Mouse (Mus musculus): Measurements from ENCODE around the gene Uck2. TPM values are rescaled to one million over a fixed set of nuclear protein-coding genes. Genes with fewer than 3 reads are reported as not detected.

The Uck2 gene
- polyA plus RNA-seq, 1 experiment from 2014 or later, result 71.2 TPM

- Histone ChIP-seq H3K9ac (ENCODE audit: low read depth, low read length) (0 out of 2 replicates have a peak overlapping the region, but pooled peaks have one; percentile 12), H3K4me1 (ENCODE audit: control insufficient read depth, insufficient read depth, low read length) (peaks cover 29% of the 10 kb centered on the region), H3K27me3 (ENCODE audit: control insufficient read depth, insufficient read depth, low read length) (no peaks in the 10 kb centered on the region), H3K9me3 (replicated peaks; ENCODE audit: control insufficient read depth, low read length) (no peaks in the 10 kb centered on the region), H3K4me3 (ENCODE audit: low read depth, low read length) (no peak overlapping the region), H3K4me2 (no peak overlapping the region), H3K27ac (ENCODE audit: low read depth, low read length) (no peak overlapping the region), H3K36me3 (ENCODE audit: control insufficient read depth, insufficient read depth, low read length) (no peaks in the 10 kb centered on the region)
- ATAC-seq (replicated peaks; ENCODE audit: insufficient number of reproducible peaks, low FRiP score, low TSS enrichment), result no peak
- 82% methylated on average over 10 of the region's 10 CpGs for WGBS (ENCODE audit: insufficient replicate concordance)
These were observed 5.1 kb downstream of the Uck2 start for GRCm38 (mm10) chr1:167280061-167280460.

GRCm38 (mm10) chr1:167279160-167279715 lies 5.9 kb downstream of the Uck2 start:
- H3K4me3 ChIP-seq (ENCODE audit: low read depth, low read length), result no peak overlapping the region
- H3K9ac ChIP-seq (ENCODE audit: low read depth, low read length), result no peak overlapping the region
- ATAC-seq (replicated peaks; ENCODE audit: insufficient number of reproducible peaks, low FRiP score, low TSS enrichment), result no peak
- peak overlapping the region; percentile 19 for H3K4me2 ChIP-seq
- H3K9me3 ChIP-seq (replicated peaks; ENCODE audit: control insufficient read depth, low read length), result no peaks in the 10 kb centered on the region
- peak overlapping the region; percentile 37 for H3K27ac ChIP-seq (ENCODE audit: low read depth, low read length)
- no peaks in the 10 kb centered on the region for H3K36me3 ChIP-seq (ENCODE audit: control insufficient read depth, insufficient read depth, low read length)
- H3K27me3 ChIP-seq (ENCODE audit: control insufficient read depth, insufficient read depth, low read length), result no peaks in the 10 kb centered on the region
- WGBS (ENCODE audit: insufficient replicate concordance), result 49% methylated on average over 13 of the region's 13 CpGs
- peaks cover 32% of the 10 kb centered on the region for H3K4me1 ChIP-seq (ENCODE audit: control insufficient read depth, insufficient read depth, low read length)

GRCm38 (mm10) chr1:167278395-167278794 lies 6.7 kb downstream of the Uck2 start:
- WGBS (ENCODE audit: insufficient replicate concordance), result 74% methylated on average over 6 of the region's 6 CpGs
- Histone ChIP-seq H3K4me3 (ENCODE audit: low read depth, low read length) (no peak overlapping the region), H3K9ac (ENCODE audit: low read depth, low read length) (no peak overlapping the region), H3K4me2 (no peak overlapping the region), H3K27ac (ENCODE audit: low read depth, low read length) (peak overlapping the region; percentile 37; the same call in 1 of the 2 replicates), H3K9me3 (replicated peaks; ENCODE audit: control insufficient read depth, low read length) (no peaks in the 10 kb centered on the region), H3K4me1 (ENCODE audit: control insufficient read depth, insufficient read depth, low read length) (peaks cover 40% of the 10 kb centered on the region), H3K36me3 (ENCODE audit: control insufficient read depth, insufficient read depth, low read length) (no peaks in the 10 kb centered on the region), H3K27me3 (ENCODE audit: control insufficient read depth, insufficient read depth, low read length) (no peaks in the 10 kb centered on the region)
- no peak for ATAC-seq (replicated peaks; ENCODE audit: insufficient number of reproducible peaks, low FRiP score, low TSS enrichment)

GRCm38 (mm10) chr1:167274646-167275390 lies 10.3 kb downstream of the Uck2 start:
- Histone ChIP-seq H3K27me3 (ENCODE audit: control insufficient read depth, insufficient read depth, low read length) (no peaks in the 10 kb centered on the region), H3K4me3 (ENCODE audit: low read depth, low read length) (no peak overlapping the region), H3K4me2 (no peak overlapping the region), H3K27ac (ENCODE audit: low read depth, low read length) (peak overlapping the region; percentile 29; the same call in 1 of the 2 replicates), H3K9me3 (replicated peaks; ENCODE audit: control insufficient read depth, low read length) (no peaks in the 10 kb centered on the region), H3K9ac (ENCODE audit: low read depth, low read length) (no peak overlapping the region), H3K4me1 (ENCODE audit: control insufficient read depth, insufficient read depth, low read length) (peaks cover 54% of the 10 kb centered on the region), H3K36me3 (ENCODE audit: control insufficient read depth, insufficient read depth, low read length) (no peaks in the 10 kb centered on the region)
- WGBS (ENCODE audit: insufficient replicate concordance), result 84% methylated on average over 12 of the region's 12 CpGs
- no peak for ATAC-seq (replicated peaks; ENCODE audit: insufficient number of reproducible peaks, low FRiP score, low TSS enrichment)

- whole genome bisulfite sequencing (ENCODE audit: insufficient replicate concordance), result 31% methylated on average over 14 of the region's 14 CpGs
- Histone ChIP-seq H3K4me1 (ENCODE audit: control insufficient read depth, insufficient read depth, low read length) (peaks cover 57% of the 10 kb centered on the region), H3K9me3 (replicated peaks; ENCODE audit: control insufficient read depth, low read length) (no peaks in the 10 kb centered on the region), H3K9ac (ENCODE audit: low read depth, low read length) (peak overlapping the region; percentile 1; the same call in 1 of the 2 replicates), H3K27ac (ENCODE audit: low read depth, low read length) (peak overlapping the region; percentile 73), H3K4me3 (ENCODE audit: low read depth, low read length) (0 out of 2 replicates have a peak overlapping the region, but pooled peaks have one; percentile 1), H3K36me3 (ENCODE audit: control insufficient read depth, insufficient read depth, low read length) (no peaks in the 10 kb centered on the region), H3K4me2 (peak overlapping the region; percentile 53), H3K27me3 (ENCODE audit: control insufficient read depth, insufficient read depth, low read length) (no peaks in the 10 kb centered on the region)
- no peak for ATAC-seq (replicated peaks; ENCODE audit: insufficient number of reproducible peaks, low FRiP score, low TSS enrichment)
These were observed 11.5 kb downstream of the Uck2 start for GRCm38 (mm10) chr1:167273380-167274163.

GRCm38 (mm10) chr1:167271841-167272240 lies 13.3 kb downstream of the Uck2 start:
- H3K27ac ChIP-seq (ENCODE audit: low read depth, low read length), result no peak overlapping the region
- no peak overlapping the region for H3K9ac ChIP-seq (ENCODE audit: low read depth, low read length)
- no peak overlapping the region for H3K4me2 ChIP-seq
- no peak for ATAC-seq (replicated peaks; ENCODE audit: insufficient number of reproducible peaks, low FRiP score, low TSS enrichment)
- H3K4me3 ChIP-seq (ENCODE audit: low read depth, low read length), result no peak overlapping the region
- no peaks in the 10 kb centered on the region for H3K27me3 ChIP-seq (ENCODE audit: control insufficient read depth, insufficient read depth, low read length)
- no peaks in the 10 kb centered on the region for H3K9me3 ChIP-seq (replicated peaks; ENCODE audit: control insufficient read depth, low read length)
- 38% methylated on average over 8 of the region's 8 CpGs for WGBS (ENCODE audit: insufficient replicate concordance)
- no peaks in the 10 kb centered on the region for H3K36me3 ChIP-seq (ENCODE audit: control insufficient read depth, insufficient read depth, low read length)
- H3K4me1 ChIP-seq (ENCODE audit: control insufficient read depth, insufficient read depth, low read length), result peaks cover 57% of the 10 kb centered on the region

GRCm38 (mm10) chr1:167271304-167271703 lies 13.8 kb downstream of the Uck2 start:
- Histone ChIP-seq H3K9me3 (replicated peaks; ENCODE audit: control insufficient read depth, low read length) (no peaks in the 10 kb centered on the region), H3K9ac (ENCODE audit: low read depth, low read length) (no peak overlapping the region), H3K4me2 (no peak overlapping the region), H3K4me3 (ENCODE audit: low read depth, low read length) (no peak overlapping the region), H3K27ac (ENCODE audit: low read depth, low read length) (no peak overlapping the region), H3K4me1 (ENCODE audit: control insufficient read depth, insufficient read depth, low read length) (peaks cover 57% of the 10 kb centered on the region), H3K36me3 (ENCODE audit: control insufficient read depth, insufficient read depth, low read length) (no peaks in the 10 kb centered on the region), H3K27me3 (ENCODE audit: control insufficient read depth, insufficient read depth, low read length) (no peaks in the 10 kb centered on the region)
- peak; percentile 57; the same call in 1 of the 2 replicates for ATAC-seq (replicated peaks; ENCODE audit: insufficient number of reproducible peaks, low FRiP score, low TSS enrichment)
- WGBS (ENCODE audit: insufficient replicate concordance), result 34% methylated on average over 4 of the region's 4 CpGs

GRCm38 (mm10) chr1:167270342-167271111 lies 14.6 kb downstream of the Uck2 start:
- H3K9ac ChIP-seq (ENCODE audit: low read depth, low read length), result peak overlapping the region; percentile 44
- H3K27ac ChIP-seq (ENCODE audit: low read depth, low read length), result peak overlapping the region; percentile 78
- no peaks in the 10 kb centered on the region for H3K36me3 ChIP-seq (ENCODE audit: control insufficient read depth, insufficient read depth, low read length)
- no peaks in the 10 kb centered on the region for H3K9me3 ChIP-seq (replicated peaks; ENCODE audit: control insufficient read depth, low read length)
- ATAC-seq (replicated peaks; ENCODE audit: insufficient number of reproducible peaks, low FRiP score, low TSS enrichment), result peak; percentile 37; the same call in 1 of the 2 replicates
- H3K4me3 ChIP-seq (ENCODE audit: low read depth, low read length), result peak overlapping the region; percentile 2; the same call in 1 of the 2 replicates
- no peaks in the 10 kb centered on the region for H3K27me3 ChIP-seq (ENCODE audit: control insufficient read depth, insufficient read depth, low read length)
- H3K4me2 ChIP-seq, result peak overlapping the region; percentile 53
- H3K4me1 ChIP-seq (ENCODE audit: control insufficient read depth, insufficient read depth, low read length), result peaks cover 57% of the 10 kb centered on the region
- 16% methylated on average over 19 of the region's 19 CpGs for WGBS (ENCODE audit: insufficient replicate concordance)

Measured in heart, embryonic 11.5 days (tissue).